Mouse (Mus musculus) CH12.LX (cell line): ENCODE measurements around the gene Scgb1a1. TPM values are rescaled to one million over a fixed set of nuclear protein-coding genes. Genes with fewer than 3 reads are reported as not detected.
"Not testable (repeated sequence)": the region's sequence is repeated elsewhere in the genome, so short reads cannot be mapped to it uniquely, and the experiment has no call there.

Experiments
- DNase-seq: peaks from one replicate; pipeline ENCODE4 v3.0.0-alpha.2; 2013; ENCODE audit errors: extremely low read depth
- H3K27ac ChIP-seq: 2 replicates; pipeline ENCODE4 v1.5.1; 2012; ENCODE audit warnings: low read depth, mild to moderate bottlenecking, control low read depth, moderate library complexity; ENCODE audit not compliant: insufficient read depth
- H3K27me3 ChIP-seq: replicated peaks from 2 replicates; pipeline ENCODE3; 2012; ENCODE audit warnings: inconsistent platforms
- H3K36me3 ChIP-seq, 2 experiments: replicated peaks in 1 of 2; 2 replicates each; pipeline versions ENCODE3 to v1.6.1; 2012; ENCODE audit warnings: inconsistent platforms in 1 of 2, low read length in 1 of 2, mild to moderate bottlenecking in 1 of 2, mixed read lengths in 1 of 2, moderate library complexity in 1 of 2; ENCODE audit not compliant: control insufficient read depth in 1 of 2, insufficient read depth in 1 of 2
- H3K4me1 ChIP-seq, 2 experiments: 2 replicates each; pipeline ENCODE4 v1.6.1; 2012; ENCODE audit warnings: inconsistent platforms in 1 of 2, moderate library complexity in 1 of 2; ENCODE audit not compliant: insufficient read depth in 2 of 2, control insufficient read depth in 1 of 2
- H3K4me2 ChIP-seq: 2 replicates; pipeline ENCODE4 v1.6.1; 2012; ENCODE audit warnings: low read depth, mild to moderate bottlenecking, control low read depth; ENCODE audit not compliant: poor library complexity, insufficient read depth, severe bottlenecking
- H3K4me3 ChIP-seq, 3 experiments: fragments of 150-350 bp in 1 of 3; sonication (generic) in 1 of 3; replicated peaks in 1 of 3; 2 replicates each; pipeline versions ENCODE3 to v1.5.1; 2011 to 2012; ENCODE audit warnings: low read depth in 2 of 3, low read length in 2 of 3, mild to moderate bottlenecking in 2 of 3, moderate library complexity in 2 of 3, control low read depth in 1 of 3, improper control_type of control experiment in 1 of 3, inconsistent platforms in 1 of 3, mixed read lengths in 1 of 3; ENCODE audit not compliant: poor library complexity in 1 of 3
- H3K79me2 ChIP-seq: replicated peaks from 2 replicates; pipeline ENCODE4 v1.6.1; 2012; ENCODE audit warnings: mild to moderate bottlenecking, moderate library complexity; ENCODE audit not compliant: control insufficient read depth, poor library complexity, insufficient read depth, severe bottlenecking; ENCODE audit errors: extremely low read depth
- H3K9ac ChIP-seq: 2 replicates; pipeline ENCODE4 v1.6.1; 2012; ENCODE audit warnings: low read depth, mild to moderate bottlenecking, control low read depth, moderate library complexity; ENCODE audit not compliant: insufficient read depth
- H3K9me3 ChIP-seq: replicated peaks from 2 replicates; pipeline ENCODE3; 2012; ENCODE audit warnings: low read length, inconsistent platforms, mixed read lengths
- BHLHE40 ChIP-seq: IDR thresholded peaks from 2 replicates; pipeline ENCODE4 v1.6.1; 2011; ENCODE audit warnings: mild to moderate bottlenecking, low read depth, low read length, improper control_type of control experiment
- CHD2 ChIP-seq: IDR thresholded peaks from 2 replicates; pipeline ENCODE4 v1.6.1; 2011; ENCODE audit warnings: low read length, improper control_type of control experiment
- EP300 ChIP-seq: IDR thresholded peaks from 2 replicates; pipeline ENCODE4 v1.6.1; 2011; ENCODE audit warnings: low read length, improper control_type of control experiment
- GABPA ChIP-seq: IDR thresholded peaks from 2 replicates; pipeline ENCODE4 v1.6.1; 2012; ENCODE audit warnings: low read depth, low read length, improper control_type of control experiment, inconsistent platforms; ENCODE audit not compliant: insufficient replicate concordance
- JUN ChIP-seq: IDR thresholded peaks from 2 replicates; pipeline ENCODE4 v1.6.1; 2011; ENCODE audit warnings: low read depth, mild to moderate bottlenecking, low read length, improper control_type of control experiment, moderate library complexity; ENCODE audit not compliant: insufficient read depth
- JUND ChIP-seq: conservative IDR thresholded peaks from 2 replicates; pipeline ENCODE4 v1.6.1; 2011; ENCODE audit warnings: low read depth, low read length, improper control_type of control experiment
- MAZ ChIP-seq: IDR thresholded peaks from 2 replicates; pipeline ENCODE4 v1.6.1; 2012; ENCODE audit warnings: low read depth, mild to moderate bottlenecking, inconsistent platforms, low read length, improper control_type of control experiment, moderate library complexity
- MEF2A ChIP-seq: IDR thresholded peaks from 2 replicates; pipeline ENCODE4 v1.6.1; 2014; ENCODE audit warnings: low read depth, mild to moderate bottlenecking, inconsistent platforms, low read length, improper control_type of control experiment, borderline replicate concordance
- MYC ChIP-seq: IDR thresholded peaks from 2 replicates; pipeline ENCODE4 v1.6.1; 2011; ENCODE audit warnings: low read depth, mild to moderate bottlenecking, improper control_type of control experiment, low read length
- NELFE ChIP-seq: IDR thresholded peaks from 2 replicates; pipeline ENCODE4 v1.6.1; 2011; ENCODE audit warnings: low read depth, low read length, improper control_type of control experiment
- NRF1 ChIP-seq: IDR thresholded peaks from 2 replicates; pipeline ENCODE4 v1.6.1; 2014; ENCODE audit warnings: low read depth, mild to moderate bottlenecking, inconsistent platforms, low read length, improper control_type of control experiment, moderate library complexity
- POLR2AphosphoS2 ChIP-seq: IDR thresholded peaks from 2 replicates; pipeline ENCODE4 v1.6.1; 2011; ENCODE audit warnings: low read depth, low read length, improper control_type of control experiment
- RCOR1 ChIP-seq: conservative IDR thresholded peaks from 2 replicates; pipeline ENCODE4 v1.6.1; 2012; ENCODE audit warnings: low read depth, mild to moderate bottlenecking, inconsistent platforms, low read length, improper control_type of control experiment
- UBTF ChIP-seq: IDR thresholded peaks from 2 replicates; pipeline ENCODE4 v1.6.1; 2012; ENCODE audit warnings: low read depth, mild to moderate bottlenecking, inconsistent platforms, low read length, improper control_type of control experiment, moderate library complexity
- USF2 ChIP-seq: conservative IDR thresholded peaks from 2 replicates; pipeline ENCODE4 v1.6.1; 2011; ENCODE audit warnings: low read depth, low read length, improper control_type of control experiment
- ZC3H11A ChIP-seq: IDR thresholded peaks from 2 replicates; pipeline ENCODE4 v1.6.1; 2012; ENCODE audit warnings: low read depth, mild to moderate bottlenecking, inconsistent platforms, low read length, improper control_type of control experiment
- ZMIZ1 ChIP-seq: IDR thresholded peaks from 2 replicates; pipeline ENCODE4 v1.6.1; 2012; ENCODE audit warnings: low read depth, mild to moderate bottlenecking, inconsistent platforms, low read length, improper control_type of control experiment
- dilution Hi-C: fragments of 300-500 bp; cut with MboI; formaldehyde crosslinking; loops from 2 replicates; pipeline ENCODE4 v1.14.3; 2020; ENCODE audit warnings: low sequenced_read_pairs; ENCODE audit not compliant: extremely low pct_unique_long_range_greater_than_20kb, extremely low pct_ligation_motif_present
- in situ Hi-C: fragments of 300-500 bp; cut with MboI; formaldehyde crosslinking; loops from 3 replicates; pipeline ENCODE4 v1.14.3; 2019; ENCODE audit warnings: low sequenced_read_pairs, low pct_ligation_motif_present, low pct_unique_long_range_greater_than_20kb, mixed read lengths
- polyA plus RNA-seq: library from polyadenylated mRNA; unstranded; fragments of >175 nt; gene quantifications from 2 replicates; pipeline ENCODE4 v1.2.1, GENCODE M21; 2012; ENCODE audit warnings: low read depth; ENCODE audit not compliant: insufficient read length
- total RNA-seq, 2 experiments: library from RNA; depleted of rRNA; stranded (reverse); fragments of 300-350 nt in 1 of 2; fragments of >200 nt in 1 of 2; gene quantifications; 2 replicates each; pipeline ENCODE4 v1.2.3; 2012 to 2014

Scgb1a1 gene
- total and polyA plus RNA-seq, 3 experiments, result not detected

GRCm38 (mm10) chr19:9090709-9091108 lies 3.0 kb upstream of the Scgb1a1 start:
- H3K4me3 ChIP-seq, result no peak overlapping the region
- no peak overlapping the region for H3K4me2 ChIP-seq
- no peaks in the 10 kb centered on the region for H3K36me3 ChIP-seq
- no peaks in the 10 kb centered on the region for H3K9me3 ChIP-seq
- dilution Hi-C loops (no loop called here), in situ Hi-C loops (no loop called here)
- no peaks in the 10 kb centered on the region for H3K79me2 ChIP-seq
- no peak overlapping the region for H3K9ac ChIP-seq
- H3K27me3 ChIP-seq, result no peaks in the 10 kb centered on the region
- TF ChIP-seq GABPA, result no peak
- no peak for TF ChIP-seq EP300
- TF ChIP-seq ZC3H11A, result no peak
- no peak for TF ChIP-seq UBTF
- TF ChIP-seq CHD2, result no peak
- no peak for TF ChIP-seq JUN
- no peak for TF ChIP-seq JUND
- no peak for TF ChIP-seq MYC
- TF ChIP-seq USF2, result no peak
- TF ChIP-seq POLR2AphosphoS2, result no peak
- no peak for TF ChIP-seq RCOR1
- TF ChIP-seq MAZ, result no peak
- no peak for TF ChIP-seq BHLHE40
- TF ChIP-seq MEF2A, result no peak
- TF ChIP-seq NELFE, result no peak
- TF ChIP-seq NRF1, result no peak
- no peak for TF ChIP-seq ZMIZ1
- no peak for DNase-seq
- peaks cover 0 to 2% of the 10 kb centered on the region in 2 experiments; a peak in 1 of 4 replicates for H3K4me1 ChIP-seq
- H3K27ac ChIP-seq, result no peak overlapping the region

GRCm38 (mm10) chr19:9090191-9090590 lies 2.4 kb upstream of the Scgb1a1 start:
- Histone ChIP-seq H3K4me2 (no peak overlapping the region), H3K4me1 (peaks cover 0 to 2% of the 10 kb centered on the region in 2 experiments; a peak in 1 of 4 replicates), H3K79me2 (no peaks in the 10 kb centered on the region), H3K4me3 (no peak overlapping the region), H3K9ac (no peak overlapping the region), H3K9me3 (no peaks in the 10 kb centered on the region), H3K27me3 (no peaks in the 10 kb centered on the region), H3K27ac (no peak overlapping the region), H3K36me3 (no peaks in the 10 kb centered on the region)
- no peak for DNase-seq
- dilution Hi-C loops (no loop called here), in situ Hi-C loops (no loop called here)
- no peak for TF ChIP-seq MAZ
- no peak for TF ChIP-seq BHLHE40

GRCm38 (mm10) chr19:9083892-9084291 lies 3.9 kb downstream of the Scgb1a1 start:
- H3K27ac ChIP-seq, DNase-seq, H3K9ac ChIP-seq, H3K27me3 ChIP-seq, H3K4me3 ChIP-seq, H3K4me2 ChIP-seq, in situ Hi-C loops, H3K79me2 ChIP-seq, dilution Hi-C loops, H3K9me3 ChIP-seq, H3K36me3 ChIP-seq: not testable (repeated sequence)
- peaks cover 2 to 15% of the 10 kb centered on the region in 2 experiments; a peak in 3 of 4 replicates for H3K4me1 ChIP-seq
